Mouse (Mus musculus) heart, embryonic 11.5 days (tissue): ENCODE measurements at regions not wholly inside any gene's neighbourhood (a gene's known extent, or its start where the extent isn't known, plus 50 kb on each side); places are given as distances from the start of the nearest gene placed in this dataset.

Experiments
- ATAC-seq: fragments of 200-750 bp; cut with Nextera tagmentation; replicated peaks from 2 replicates; pipeline ENCODE4 v1.8.0; 2017; ENCODE audit warnings: moderate library complexity; ENCODE audit not compliant: insufficient number of reproducible peaks, low FRiP score, low TSS enrichment
- H3K27ac ChIP-seq: fragments of 300-500 bp; sonication (generic); 2 replicates; pipeline ENCODE4 v1.5.1; 2014; ENCODE audit warnings: mild to moderate bottlenecking, low read depth, low read length
- H3K27me3 ChIP-seq: fragments of 300-500 bp; sonication (generic); 2 replicates; pipeline ENCODE4 v1.6.1; 2014; ENCODE audit warnings: mild to moderate bottlenecking, low read length, mixed read lengths; ENCODE audit not compliant: control insufficient read depth, insufficient read depth
- H3K36me3 ChIP-seq: fragments of 300-500 bp; sonication (generic); 2 replicates; pipeline ENCODE4 v1.6.1; 2014; ENCODE audit warnings: mild to moderate bottlenecking, low read length, moderate library complexity, mixed read lengths; ENCODE audit not compliant: control insufficient read depth, insufficient read depth
- H3K4me1 ChIP-seq: fragments of 300-500 bp; sonication (generic); 2 replicates; pipeline ENCODE4 v1.6.1; 2014; ENCODE audit warnings: low read length; ENCODE audit not compliant: control insufficient read depth, insufficient read depth
- H3K4me2 ChIP-seq: fragments of 300-500 bp; sonication (generic); 2 replicates; pipeline ENCODE4 v1.6.1; 2014; ENCODE audit warnings: mild to moderate bottlenecking, moderate library complexity
- H3K4me3 ChIP-seq: fragments of 300-500 bp; sonication (generic); 2 replicates; pipeline ENCODE4 v1.5.1; 2014; ENCODE audit warnings: low read depth, low read length
- H3K9ac ChIP-seq: fragments of 300-500 bp; sonication (generic); 2 replicates; pipeline ENCODE4 v1.6.1; 2014; ENCODE audit warnings: mild to moderate bottlenecking, low read depth, low read length, moderate library complexity
- H3K9me3 ChIP-seq: fragments of 300-500 bp; sonication (generic); replicated peaks from 2 replicates; pipeline ENCODE4 v1.6.1; 2016; ENCODE audit warnings: low read length; ENCODE audit not compliant: control insufficient read depth
- WGBS: fragments of 180-500 bp; shearing (Covaris S2); extraction: QIAGEN DNeasy Blood & Tissue Kit; methylation state at CpG from one replicate; pipeline ENCODE4 v1.1.7; 2014; ENCODE audit not compliant: insufficient replicate concordance; 5-methylcytosine and 5-hydroxymethylcytosine counted together

- no peak overlapping the region for H3K4me3 ChIP-seq
- H3K9ac ChIP-seq, result no peak overlapping the region
Observed at GRCm38 (mm10) chr9:84319338-84319737, 394.4 kb downstream of the Bckdhb start.

GRCm38 (mm10) chr9:84323145-84323544 is 398.2 kb downstream of the Bckdhb start:
- Histone ChIP-seq H3K27ac (no peak overlapping the region), H3K4me1 (no peaks in the 10 kb centered on the region), H3K9me3 (no peaks in the 10 kb centered on the region), H3K4me2 (no peak overlapping the region), H3K27me3 (no peaks in the 10 kb centered on the region), H3K4me3 (no peak overlapping the region), H3K9ac (no peak overlapping the region), H3K36me3 (no peaks in the 10 kb centered on the region)
- no peak for ATAC-seq
- 75% methylated on average over 2 of the region's 2 CpGs for WGBS

More at GRCm38 (mm10) chr9:84319338-84319737, 394.4 kb downstream of the Bckdhb start:
- no peak for ATAC-seq
- H3K27me3 ChIP-seq, result no peaks in the 10 kb centered on the region
- no peak overlapping the region for H3K27ac ChIP-seq
- H3K36me3 ChIP-seq, result no peaks in the 10 kb centered on the region
- H3K4me2 ChIP-seq, result no peak overlapping the region
- no peaks in the 10 kb centered on the region for H3K9me3 ChIP-seq
- H3K4me1 ChIP-seq, result no peaks in the 10 kb centered on the region
- WGBS, result 65% methylated on average over 2 of the region's 2 CpGs

- Histone ChIP-seq H3K4me2 (no peak overlapping the region), H3K4me1 (no peaks in the 10 kb centered on the region), H3K9me3 (no peaks in the 10 kb centered on the region), H3K36me3 (no peaks in the 10 kb centered on the region), H3K27ac (no peak overlapping the region), H3K4me3 (no peak overlapping the region), H3K27me3 (no peaks in the 10 kb centered on the region), H3K9ac (no peak overlapping the region)
- 58% methylated on average over 4 of the region's 4 CpGs for WGBS
- no peak for ATAC-seq
Observed at GRCm38 (mm10) chr9:84331083-84331602, 406.2 kb downstream of the Bckdhb start.

- H3K27ac ChIP-seq, result no peak overlapping the region
- H3K27me3 ChIP-seq, result no peaks in the 10 kb centered on the region
- 16% methylated on average over 7 of the region's 7 CpGs for WGBS
- no peaks in the 10 kb centered on the region for H3K9me3 ChIP-seq
- H3K4me1 ChIP-seq, result no peaks in the 10 kb centered on the region
- ATAC-seq, result 0 out of 2 replicates have a peak, but pooled peaks have one; percentile 59
- H3K36me3 ChIP-seq, result no peaks in the 10 kb centered on the region
- H3K4me2 ChIP-seq, result no peak overlapping the region; the same call in 1 of the 2 replicates
- H3K9ac ChIP-seq, result no peak overlapping the region
- no peak overlapping the region for H3K4me3 ChIP-seq
Observed at GRCm38 (mm10) chr9:84343435-84344095, 418.6 kb downstream of the Bckdhb start.

- 61% methylated on average over 2 of the region's 2 CpGs for WGBS
- H3K4me1 ChIP-seq, result no peaks in the 10 kb centered on the region
- H3K9me3 ChIP-seq, result no peaks in the 10 kb centered on the region
- ATAC-seq, result no peak
- no peaks in the 10 kb centered on the region for H3K27me3 ChIP-seq
- no peak overlapping the region for H3K4me3 ChIP-seq
- no peak overlapping the region for H3K9ac ChIP-seq
- no peak overlapping the region for H3K4me2 ChIP-seq
- no peak overlapping the region for H3K27ac ChIP-seq
- H3K36me3 ChIP-seq, result no peaks in the 10 kb centered on the region
Observed at GRCm38 (mm10) chr9:84350223-84350622, 425.3 kb downstream of the Bckdhb start.

- WGBS, result 78% methylated on average over 2 of the region's 2 CpGs
- Histone ChIP-seq H3K9ac (no peak overlapping the region), H3K9me3 (no peaks in the 10 kb centered on the region), H3K4me2 (no peak overlapping the region), H3K27ac (no peak overlapping the region), H3K27me3 (no peaks in the 10 kb centered on the region), H3K4me1 (no peaks in the 10 kb centered on the region), H3K36me3 (no peaks in the 10 kb centered on the region), H3K4me3 (no peak overlapping the region)
- no peak for ATAC-seq
Observed at GRCm38 (mm10) chr9:84354409-84354808, 429.5 kb downstream of the Bckdhb start.

- H3K9me3 ChIP-seq, result no peaks in the 10 kb centered on the region
- H3K36me3 ChIP-seq, result no peaks in the 10 kb centered on the region
- no peak overlapping the region for H3K27ac ChIP-seq
- H3K4me3 ChIP-seq, result no peak overlapping the region
- no peak for ATAC-seq
- H3K4me1 ChIP-seq, result no peaks in the 10 kb centered on the region
- H3K9ac ChIP-seq, result no peak overlapping the region
- H3K27me3 ChIP-seq, result no peaks in the 10 kb centered on the region
- H3K4me2 ChIP-seq, result no peak overlapping the region
- 94% methylated on average over 2 of the region's 2 CpGs for WGBS
Observed at GRCm38 (mm10) chr9:84356167-84356566, 431.2 kb downstream of the Bckdhb start.

GRCm38 (mm10) chr9:84359879-84360278 is 434.9 kb downstream of the Bckdhb start:
- ATAC-seq, result no peak
- H3K9ac ChIP-seq, result no peak overlapping the region
- no peaks in the 10 kb centered on the region for H3K4me1 ChIP-seq
- WGBS, result 45% methylated on average over 3 of the region's 3 CpGs
- H3K4me2 ChIP-seq, result no peak overlapping the region
- H3K36me3 ChIP-seq, result no peaks in the 10 kb centered on the region
- no peaks in the 10 kb centered on the region for H3K9me3 ChIP-seq
- H3K27ac ChIP-seq, result no peak overlapping the region
- H3K27me3 ChIP-seq, result no peaks in the 10 kb centered on the region
- H3K4me3 ChIP-seq, result no peak overlapping the region

GRCm38 (mm10) chr9:84360484-84360883 is 435.5 kb downstream of the Bckdhb start:
- Histone ChIP-seq H3K4me3 (no peak overlapping the region), H3K4me2 (no peak overlapping the region), H3K4me1 (no peaks in the 10 kb centered on the region), H3K36me3 (no peaks in the 10 kb centered on the region), H3K9me3 (no peaks in the 10 kb centered on the region), H3K27ac (no peak overlapping the region), H3K9ac (no peak overlapping the region), H3K27me3 (no peaks in the 10 kb centered on the region)
- WGBS, result 79% methylated on average over 4 of the region's 4 CpGs
- ATAC-seq, result no peak
